Mouse (Mus musculus) erythroblast, embryonic 14.5 days (primary cell): ENCODE measurements at regions not wholly inside any gene's neighbourhood (a gene's known extent, or its start where the extent isn't known, plus 50 kb on each side); places are given as distances from the start of the nearest gene placed in this dataset.

Experiments used
- H3K27me3 ChIP-seq: 2 replicates; pipeline ENCODE4 v1.6.1; 2012; ENCODE audit warnings: inconsistent platforms; ENCODE audit not compliant: control insufficient read depth
- H3K36me3 ChIP-seq: 2 replicates; pipeline ENCODE4 v1.6.1; 2012; ENCODE audit warnings: mild to moderate bottlenecking, inconsistent platforms; ENCODE audit not compliant: control insufficient read depth
- H3K4me1 ChIP-seq: 2 replicates; pipeline ENCODE4 v1.6.1; 2012; ENCODE audit warnings: inconsistent platforms; ENCODE audit not compliant: control insufficient read depth
- H3K4me3 ChIP-seq: replicated peaks from 2 replicates; pipeline ENCODE3; 2012; ENCODE audit warnings: moderate library complexity, mild to moderate bottlenecking, inconsistent platforms
- H3K9me3 ChIP-seq: 2 replicates; pipeline ENCODE4 v1.6.1; 2012; ENCODE audit warnings: low read length, inconsistent platforms, mixed read lengths; ENCODE audit not compliant: control insufficient read depth
- GATA1 ChIP-seq: IDR thresholded peaks from 2 replicates; pipeline ENCODE4 v1.6.1; 2012; ENCODE audit warnings: low read length, inconsistent platforms, mixed read lengths
- TAL1 ChIP-seq: IDR thresholded peaks from 3 replicates; pipeline ENCODE4 v1.6.1; 2012; ENCODE audit warnings: low read length, inconsistent platforms, mixed read lengths

DNA sequence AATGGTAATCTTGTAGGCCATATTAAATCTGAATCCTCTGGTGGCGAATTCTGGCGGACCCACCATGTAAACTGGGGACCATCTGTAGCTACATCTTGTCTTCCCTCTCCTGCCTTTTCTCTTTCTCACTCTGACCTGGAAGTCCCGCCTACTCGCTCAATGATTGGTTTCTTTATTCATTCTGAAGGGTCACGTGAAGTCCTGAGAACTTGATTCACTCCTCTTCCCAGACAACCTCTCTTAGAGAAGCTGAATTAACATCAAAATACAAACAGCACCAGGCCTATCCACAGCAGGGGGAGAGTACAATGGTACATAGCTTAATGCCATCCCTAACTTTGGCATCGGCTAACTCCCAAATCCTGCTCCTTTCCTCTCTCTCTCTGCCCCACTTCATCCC, 69.9 kb upstream of the Mylip start:
- no peak for TF ChIP-seq TAL1
- Histone ChIP-seq H3K9me3 (no peaks in the 10 kb centered on the region; the same call in 1 of the 2 replicates), H3K27me3 (peaks cover 12% of the 10 kb centered on the region), H3K36me3 (no peaks in the 10 kb centered on the region), H3K4me3 (no peak overlapping the region), H3K4me1 (no peaks in the 10 kb centered on the region)

DNA sequence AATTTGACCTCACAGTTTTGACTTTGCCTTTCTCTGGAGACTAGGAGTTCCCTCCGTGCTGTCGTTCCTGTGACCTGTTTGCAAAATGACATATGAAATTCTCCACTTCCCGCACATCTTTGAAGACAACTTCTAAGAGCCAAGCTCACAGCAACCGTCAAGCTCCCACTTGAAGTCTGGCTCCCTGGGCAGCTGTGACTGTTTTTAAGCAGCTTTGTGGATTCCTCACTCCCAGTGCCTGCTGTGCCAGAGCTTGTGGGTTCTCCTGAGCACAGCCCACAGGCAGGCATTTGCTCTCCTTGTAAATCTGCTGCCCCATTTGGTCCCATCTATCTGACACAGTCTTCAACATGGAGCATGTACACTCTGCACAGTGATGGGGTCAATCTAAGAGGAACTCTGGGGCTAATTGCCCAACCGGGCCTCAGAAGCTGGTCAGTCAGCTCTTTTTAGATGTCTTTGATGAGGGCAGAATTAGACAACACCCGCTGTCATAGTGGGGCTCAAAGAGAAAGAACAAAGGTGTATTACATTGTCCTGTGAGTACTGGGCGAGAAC, 63.7 kb upstream of the Mylip start:
- H3K9me3 ChIP-seq = no peaks in the 10 kb centered on the region
- no peak for TF ChIP-seq GATA1
- no peak for TF ChIP-seq TAL1
- H3K4me1 ChIP-seq = no peaks in the 10 kb centered on the region
- H3K36me3 ChIP-seq = no peaks in the 10 kb centered on the region
- H3K4me3 ChIP-seq = no peak overlapping the region
- peaks cover 15% of the 10 kb centered on the region for H3K27me3 ChIP-seq

DNA sequence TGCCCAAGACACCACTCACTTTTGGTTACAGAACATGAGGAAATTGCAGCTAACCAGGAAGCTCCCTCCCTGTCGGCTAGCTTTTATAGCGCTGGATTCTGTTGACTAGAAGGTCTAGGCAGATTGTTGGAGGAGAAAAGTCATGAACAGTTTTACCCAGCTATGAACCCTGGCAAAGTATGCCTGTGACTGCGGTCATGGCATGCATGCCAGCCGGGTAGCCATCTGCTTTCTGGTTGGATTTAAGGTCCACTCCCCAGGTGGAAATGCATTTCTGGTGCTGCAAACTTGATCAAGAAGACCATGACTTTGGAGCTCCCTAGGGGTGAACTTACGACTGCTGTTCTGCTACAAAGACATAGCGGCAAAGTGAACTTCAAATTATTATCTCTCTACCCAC, 62.8 kb upstream of the Mylip start:
- no peak for TF ChIP-seq GATA1
- TF ChIP-seq TAL1 = no peak
- H3K9me3 ChIP-seq = no peaks in the 10 kb centered on the region
- H3K4me1 ChIP-seq = no peaks in the 10 kb centered on the region
- H3K36me3 ChIP-seq = no peaks in the 10 kb centered on the region
- H3K27me3 ChIP-seq = peaks cover 12% of the 10 kb centered on the region
- H3K4me3 ChIP-seq = no peak overlapping the region

DNA sequence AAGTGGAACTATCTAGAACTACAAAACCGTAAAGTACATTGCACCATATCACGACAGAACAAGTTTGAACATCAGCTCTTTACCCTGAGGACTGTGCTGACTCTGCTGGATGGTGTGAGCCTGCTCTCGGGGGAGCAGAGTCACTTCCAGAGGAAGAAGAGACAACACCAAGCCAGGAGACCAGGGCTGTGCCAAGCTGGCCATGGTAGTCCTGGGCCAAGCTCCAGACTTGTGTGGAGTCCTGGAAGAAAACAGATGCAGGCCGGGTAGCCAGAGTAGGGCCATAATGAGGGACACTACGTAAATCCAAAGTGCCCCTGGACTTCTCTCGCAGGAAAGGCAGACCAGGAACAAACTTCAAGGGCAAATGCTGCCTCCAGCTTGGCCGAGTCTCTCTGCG, 59.0 kb upstream of the Mylip start:
- H3K9me3 ChIP-seq = no peaks in the 10 kb centered on the region
- no peaks in the 10 kb centered on the region for H3K4me1 ChIP-seq
- TF ChIP-seq GATA1 (no peak), TAL1 (no peak)
- peaks cover 16% of the 10 kb centered on the region for H3K27me3 ChIP-seq
- no peak overlapping the region for H3K4me3 ChIP-seq
- H3K36me3 ChIP-seq = no peaks in the 10 kb centered on the region

DNA sequence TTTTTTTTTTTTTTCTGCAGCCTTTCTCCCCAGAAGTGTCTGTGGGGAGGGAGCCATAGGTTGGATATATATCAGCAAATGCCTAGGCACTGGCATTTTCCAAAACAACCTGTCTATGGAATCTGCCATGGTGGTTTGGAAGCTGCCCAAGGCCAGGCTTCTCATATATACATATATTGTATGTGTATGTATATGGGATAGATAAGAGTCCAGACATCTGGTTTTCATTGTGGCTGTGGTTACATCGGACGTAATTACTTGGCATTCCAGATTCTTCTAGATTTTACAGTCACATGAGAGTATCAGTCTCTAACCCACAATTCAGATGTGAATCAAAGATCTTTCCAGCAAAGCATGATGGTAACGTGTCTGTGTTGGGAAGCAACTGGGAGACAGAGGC, 57.5 kb upstream of the Mylip start:
- no peaks in the 10 kb centered on the region for H3K36me3 ChIP-seq
- TF ChIP-seq TAL1 (no peak), GATA1 (no peak)
- H3K27me3 ChIP-seq = peaks cover 10% of the 10 kb centered on the region
- H3K4me3 ChIP-seq = no peak overlapping the region
- no peaks in the 10 kb centered on the region for H3K9me3 ChIP-seq
- no peaks in the 10 kb centered on the region for H3K4me1 ChIP-seq

DNA sequence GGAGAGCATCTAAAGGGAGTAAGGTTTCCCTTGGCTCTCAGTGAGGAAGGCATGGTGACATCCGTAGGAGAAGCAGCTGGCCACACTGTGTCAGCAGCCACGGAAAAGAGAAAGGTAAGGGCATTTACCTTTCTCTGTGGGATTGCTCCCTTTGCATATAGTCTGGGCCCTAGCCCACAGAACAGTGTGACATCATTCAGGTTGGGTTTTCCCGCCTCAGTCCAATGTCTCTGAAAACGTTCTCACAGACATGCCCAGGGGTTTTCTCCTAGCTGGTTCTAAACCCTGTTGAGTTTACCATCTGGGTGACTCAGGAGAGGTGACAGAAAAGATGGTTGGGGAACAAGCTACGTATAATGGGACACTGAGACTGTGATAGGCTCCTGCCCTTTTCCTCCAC, 55.9 kb upstream of the Mylip start:
- H3K4me3 ChIP-seq = no peak overlapping the region
- no peaks in the 10 kb centered on the region for H3K36me3 ChIP-seq
- H3K27me3 ChIP-seq = peaks cover 10% of the 10 kb centered on the region
- no peaks in the 10 kb centered on the region for H3K9me3 ChIP-seq
- no peaks in the 10 kb centered on the region for H3K4me1 ChIP-seq
- TF ChIP-seq TAL1 (no peak), GATA1 (no peak)
